Mouse (Mus musculus): ENCODE results near the gene Fktn. TPM values are rescaled to one million over a fixed set of nuclear protein-coding genes. Genes with fewer than 3 reads are reported as not detected.
"Not testable (repeated sequence)": the region's sequence is repeated elsewhere in the genome, so short reads cannot be mapped to it uniquely, and the experiment has no call there.

Gene Fktn
- total and polyA plus RNA-seq, 2 experiments from 2014 or later = 6.9 to 10.6 TPM

DNA sequence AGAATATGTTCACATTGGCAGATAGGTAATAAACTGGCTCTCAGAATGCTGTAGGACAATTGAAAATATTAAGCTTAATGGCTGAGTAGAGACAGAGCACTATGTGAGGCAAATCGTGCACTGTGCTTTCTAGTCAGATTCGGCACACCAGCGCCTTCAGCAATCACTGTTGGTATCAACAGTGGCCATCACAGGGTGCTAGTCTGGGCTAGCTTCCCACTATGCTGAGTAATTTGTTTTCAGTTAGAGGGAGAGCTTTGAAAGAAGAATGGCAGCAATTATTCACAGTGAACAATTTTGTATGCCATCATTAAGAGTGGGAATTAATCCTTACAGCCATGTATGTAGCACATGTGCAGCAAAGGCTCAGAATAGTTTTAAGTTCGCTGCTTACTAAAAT lies 8.7 kb downstream of the Fktn start:
- H3K4me3 ChIP-seq (ENCODE audit: low read depth, low read length) = no peak overlapping the region
- no peak for DNase-seq (ENCODE audit: low spot score)
- WGBS = 91% methylated on average over 4 of the region's 4 CpGs

DNA sequence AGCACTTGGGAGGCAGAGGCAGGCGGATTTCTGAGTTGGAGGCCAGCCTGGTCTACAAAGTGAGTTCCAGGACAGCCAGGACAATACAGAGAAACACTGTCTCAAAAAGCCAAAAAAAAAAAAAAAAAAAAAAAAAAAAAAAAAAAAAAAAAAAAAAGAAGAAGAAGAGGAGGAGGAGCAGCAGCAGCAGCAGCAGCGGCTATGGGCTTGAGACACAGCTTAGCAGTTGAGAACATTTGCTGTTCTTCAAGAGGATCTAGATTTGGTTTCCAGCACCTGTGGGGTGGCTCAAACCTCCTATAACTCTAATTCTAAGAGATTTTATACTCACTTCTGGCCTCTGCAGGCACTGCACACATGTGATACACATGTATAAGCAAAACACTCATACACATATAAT lies 12.3 kb downstream of the Fktn start:
- not testable (repeated sequence) for H3K4me1 ChIP-seq (ENCODE audit: control insufficient read depth, insufficient read depth); H3K9me3 ChIP-seq (replicated peaks; ENCODE audit: control insufficient read depth, low read length); H3K4me3 ChIP-seq (ENCODE audit: low read depth, low read length); H3K27ac ChIP-seq (ENCODE audit: low read depth); DNase-seq (ENCODE audit: low spot score); ATAC-seq (ENCODE audit: insufficient read depth, low read depth); H3K27me3 ChIP-seq (ENCODE audit: control insufficient read depth, insufficient read depth, low read length); H3K4me2 ChIP-seq (ENCODE audit: low read depth, low read length); H3K9ac ChIP-seq (replicated peaks; ENCODE audit: low read depth, low read length)
- H3K36me3 ChIP-seq (replicated peaks; ENCODE audit: control insufficient read depth, insufficient read depth, low read length) = peaks cover 31% of the 10 kb centered on the region
- 88% methylated on average over 2 of the region's 2 CpGs for WGBS

More for the DNA sequence above, 8.7 kb downstream of the Fktn start:
- Histone ChIP-seq H3K9ac (replicated peaks; ENCODE audit: low read depth, low read length) (no peak overlapping the region), H3K4me2 (ENCODE audit: low read depth, low read length) (no peak overlapping the region), H3K27me3 (ENCODE audit: control insufficient read depth, insufficient read depth, low read length) (no peaks in the 10 kb centered on the region), H3K9me3 (replicated peaks; ENCODE audit: control insufficient read depth, low read length) (no peaks in the 10 kb centered on the region), H3K27ac (ENCODE audit: low read depth) (no peak overlapping the region), H3K36me3 (replicated peaks; ENCODE audit: control insufficient read depth, insufficient read depth, low read length) (peaks cover 10% of the 10 kb centered on the region; the same call in 1 of the 2 replicates), H3K4me1 (ENCODE audit: control insufficient read depth, insufficient read depth) (0 out of 2 replicates have a peak, but pooled peaks cover 4% of the 10 kb centered on the region)
- no peak for ATAC-seq (ENCODE audit: insufficient read depth, low read depth)
- no peak for TF ChIP-seq EP300 (IDR thresholded peaks at IDR 0.05; ENCODE audit: low read depth)
- TF ChIP-seq CTCF (IDR thresholded peaks at IDR 0.05; ENCODE audit: low read depth) = no peak

DNA sequence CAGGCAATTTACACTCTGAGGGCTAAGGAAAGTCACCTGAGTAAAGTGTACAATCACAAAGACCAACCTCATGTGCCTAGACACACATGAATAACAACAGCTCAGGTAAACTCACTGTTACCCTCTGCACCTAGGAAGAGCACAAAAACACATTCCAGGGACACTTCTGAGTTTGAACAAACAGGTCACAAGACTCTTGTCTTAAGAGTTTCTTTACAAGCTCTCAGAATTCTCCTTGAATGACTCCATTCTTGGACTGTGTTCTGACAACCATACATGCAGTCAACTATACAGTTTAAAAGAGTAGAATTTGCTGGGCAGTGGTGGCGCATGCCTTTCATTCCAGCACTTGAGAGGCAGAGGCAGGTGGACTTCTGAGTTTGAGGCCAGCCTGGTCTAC lies 14.3 kb downstream of the Fktn start:
- TF ChIP-seq CTCF (IDR thresholded peaks at IDR 0.05; ENCODE audit: low read depth) = no peak
- no peak for TF ChIP-seq EP300 (IDR thresholded peaks at IDR 0.05; ENCODE audit: low read depth)
- ATAC-seq (ENCODE audit: insufficient read depth, low read depth) (no peak), DNase-seq (ENCODE audit: low spot score) (no peak)
- Histone ChIP-seq H3K9ac (replicated peaks; ENCODE audit: low read depth, low read length) (no peak overlapping the region), H3K4me2 (ENCODE audit: low read depth, low read length) (no peak overlapping the region), H3K4me1 (ENCODE audit: control insufficient read depth, insufficient read depth) (0 out of 2 replicates have a peak, but pooled peaks cover 4% of the 10 kb centered on the region), H3K27me3 (ENCODE audit: control insufficient read depth, insufficient read depth, low read length) (no peaks in the 10 kb centered on the region), H3K9me3 (replicated peaks; ENCODE audit: control insufficient read depth, low read length) (no peaks in the 10 kb centered on the region), H3K27ac (ENCODE audit: low read depth) (no peak overlapping the region), H3K36me3 (replicated peaks; ENCODE audit: control insufficient read depth, insufficient read depth, low read length) (peaks cover 46% of the 10 kb centered on the region), H3K4me3 (ENCODE audit: low read depth, low read length) (no peak overlapping the region)
- WGBS = 92% methylated on average over 1 of the region's 1 CpGs

DNA sequence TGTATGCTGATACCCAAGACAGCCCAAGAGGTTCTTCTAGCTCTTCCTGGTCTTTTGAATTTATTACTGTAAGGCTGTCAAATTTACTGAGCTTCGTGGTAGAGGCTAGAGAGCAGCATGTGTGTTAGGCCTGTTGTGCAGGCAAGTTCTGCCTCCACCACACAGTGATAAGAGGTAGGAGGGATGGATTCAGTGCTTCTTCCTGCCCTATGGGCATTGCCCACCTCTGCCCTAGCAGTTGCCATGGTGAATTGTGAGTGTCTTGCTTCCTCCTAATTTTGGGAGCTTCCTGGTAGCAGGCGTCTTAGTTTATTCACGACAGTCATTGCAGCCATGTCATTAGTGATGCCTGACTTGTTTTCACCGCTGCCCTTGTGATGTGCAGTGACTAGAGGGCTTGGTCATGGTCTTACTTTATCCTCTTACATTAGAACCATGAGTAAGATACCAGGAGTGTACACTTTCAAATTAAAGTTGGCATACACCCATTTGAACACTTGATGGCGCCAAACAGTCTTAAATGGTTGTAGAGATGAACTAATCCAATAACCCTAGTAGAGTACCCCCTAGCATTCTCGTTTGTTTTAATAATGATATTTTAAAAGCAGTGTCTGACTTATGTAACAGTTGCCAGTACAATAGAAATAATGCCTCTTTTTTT lies 25.3 kb downstream of the Fktn start:
- Histone ChIP-seq H3K4me1 (ENCODE audit: control insufficient read depth, insufficient read depth) (no peaks in the 10 kb centered on the region), H3K4me3 (ENCODE audit: low read depth, low read length) (no peak overlapping the region), H3K27me3 (ENCODE audit: control insufficient read depth, insufficient read depth, low read length) (no peaks in the 10 kb centered on the region), H3K27ac (ENCODE audit: low read depth) (no peak overlapping the region), H3K9ac (replicated peaks; ENCODE audit: low read depth, low read length) (no peak overlapping the region), H3K36me3 (replicated peaks; ENCODE audit: control insufficient read depth, insufficient read depth, low read length) (peaks cover 55% of the 10 kb centered on the region), H3K9me3 (replicated peaks; ENCODE audit: control insufficient read depth, low read length) (no peaks in the 10 kb centered on the region), H3K4me2 (ENCODE audit: low read depth, low read length) (no peak overlapping the region)
- ATAC-seq (ENCODE audit: insufficient read depth, low read depth) (no peak; the same call in 1 of the 2 replicates), DNase-seq (ENCODE audit: low spot score) (peak; percentile 69)
- 38% methylated on average over 6 of the region's 6 CpGs for WGBS
- TF ChIP-seq EP300 (IDR thresholded peaks at IDR 0.05; ENCODE audit: low read depth) (no peak), CTCF (IDR thresholded peaks at IDR 0.05; ENCODE audit: low read depth) (peak; percentile 63)

DNA sequence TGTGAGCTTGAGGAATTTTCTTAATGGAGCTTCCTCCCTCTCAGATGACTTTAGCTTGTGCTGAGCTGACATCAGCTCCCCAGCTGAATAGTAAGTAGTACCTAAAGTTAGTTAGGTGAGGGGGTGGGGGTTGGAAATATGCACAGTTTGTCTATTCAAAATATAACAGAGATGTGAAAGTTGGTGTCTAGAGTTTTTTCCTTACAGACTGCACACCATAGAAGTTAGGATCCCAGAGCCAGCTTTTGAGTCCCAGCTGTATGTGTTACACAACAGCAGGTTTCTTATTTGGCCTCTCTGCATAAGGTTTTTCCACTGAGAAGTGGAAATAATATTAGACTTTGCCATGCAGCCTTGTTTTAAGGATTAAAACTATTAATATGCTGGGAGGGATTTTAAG lies 36.0 kb downstream of the Fktn start:
- Histone ChIP-seq H3K9ac (replicated peaks; ENCODE audit: low read depth, low read length) (no peak overlapping the region), H3K4me1 (ENCODE audit: control insufficient read depth, insufficient read depth) (no peaks in the 10 kb centered on the region), H3K27me3 (ENCODE audit: control insufficient read depth, insufficient read depth, low read length) (no peaks in the 10 kb centered on the region), H3K27ac (ENCODE audit: low read depth) (no peak overlapping the region), H3K36me3 (replicated peaks; ENCODE audit: control insufficient read depth, insufficient read depth, low read length) (peaks cover 32% of the 10 kb centered on the region), H3K4me2 (ENCODE audit: low read depth, low read length) (no peak overlapping the region), H3K4me3 (ENCODE audit: low read depth, low read length) (no peak overlapping the region), H3K9me3 (replicated peaks; ENCODE audit: control insufficient read depth, low read length) (no peaks in the 10 kb centered on the region)
- TF ChIP-seq CTCF (IDR thresholded peaks at IDR 0.05; ENCODE audit: low read depth) (no peak), EP300 (IDR thresholded peaks at IDR 0.05; ENCODE audit: low read depth) (no peak)
- no peak for ATAC-seq (ENCODE audit: insufficient read depth, low read depth)
- no peak for DNase-seq (ENCODE audit: low spot score)
